Mouse (Mus musculus) E14TG2a.4 (cell line): Measurements from ENCODE around the gene Gm17949.

Experiments
- H3K27me3 ChIP-seq: 2 replicates; pipeline ENCODE4 v1.6.1; 2014; ENCODE audit warnings: low read length, control low read depth; ENCODE audit not compliant: insufficient read depth
- H3K36me3 ChIP-seq: 2 replicates; pipeline ENCODE4 v1.6.1; 2014; ENCODE audit warnings: low read length, control low read depth; ENCODE audit not compliant: insufficient read depth
- H3K4me1 ChIP-seq: replicated peaks from 2 replicates; pipeline ENCODE4 v1.6.1; 2014; ENCODE audit warnings: low read depth, low read length, control low read depth
- H3K4me3 ChIP-seq: replicated peaks from 2 replicates; pipeline ENCODE4 v1.5.1; 2014; ENCODE audit warnings: mild to moderate bottlenecking, low read length
- H3K9me3 ChIP-seq: 2 replicates; pipeline ENCODE4 v1.6.1; 2014; ENCODE audit warnings: low read length, control low read depth
- CTCF ChIP-seq: conservative IDR thresholded peaks from 2 replicates; pipeline ENCODE4 v1.5.1; 2014; ENCODE audit warnings: low read length
- NANOG ChIP-seq: IDR thresholded peaks from 2 replicates; pipeline ENCODE4 v1.6.1; 2014; ENCODE audit warnings: borderline replicate concordance, low read length, mixed read lengths
- POU5F1 ChIP-seq: IDR thresholded peaks from 2 replicates; pipeline ENCODE4 v1.6.1; 2014; ENCODE audit warnings: low read length, borderline replicate concordance

Gene Gm17949

DNA sequence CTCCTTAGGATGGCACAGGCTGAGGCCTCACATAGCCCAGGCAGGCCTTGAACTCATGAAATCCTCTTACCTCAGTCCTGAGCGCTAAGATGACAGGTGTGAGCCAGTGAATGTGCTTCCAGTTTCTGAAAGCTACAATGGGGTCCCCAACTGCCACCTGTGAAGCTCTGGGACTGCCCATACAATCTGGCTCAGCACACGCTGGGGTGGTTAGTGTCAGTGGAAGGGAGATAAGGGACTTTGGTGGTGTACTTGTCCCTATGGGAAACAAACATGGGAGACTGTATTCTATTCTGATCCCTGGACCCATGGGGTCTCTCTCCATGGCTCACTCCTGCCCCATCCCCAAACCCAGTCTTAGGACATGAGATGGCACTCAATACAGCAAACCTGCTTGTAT lies 8.4 kb downstream of the Gm17949 start:
- H3K27me3 ChIP-seq = no peaks in the 10 kb centered on the region
- H3K4me1 ChIP-seq = peaks cover 32% of the 10 kb centered on the region
- TF ChIP-seq CTCF = no peak
- no peak for TF ChIP-seq NANOG
- TF ChIP-seq POU5F1 = no peak
- peaks cover 56% of the 10 kb centered on the region for H3K36me3 ChIP-seq
- H3K9me3 ChIP-seq = no peaks in the 10 kb centered on the region
- H3K4me3 ChIP-seq = no peak overlapping the region

GRCm38 (mm10) chr17:57020960-57021359 lies 9.7 kb downstream of the Gm17949 start:
- no peak for TF ChIP-seq NANOG
- no peak for TF ChIP-seq POU5F1
- TF ChIP-seq CTCF = no peak
- no peaks in the 10 kb centered on the region for H3K27me3 ChIP-seq
- peaks cover 36% of the 10 kb centered on the region for H3K4me1 ChIP-seq
- H3K4me3 ChIP-seq = no peak overlapping the region
- no peaks in the 10 kb centered on the region for H3K9me3 ChIP-seq
- H3K36me3 ChIP-seq = peaks cover 69% of the 10 kb centered on the region

- Histone ChIP-seq H3K36me3 (peaks cover 74% of the 10 kb centered on the region), H3K4me3 (no peak overlapping the region), H3K9me3 (no peaks in the 10 kb centered on the region), H3K4me1 (peaks cover 65% of the 10 kb centered on the region), H3K27me3 (no peaks in the 10 kb centered on the region)
- TF ChIP-seq NANOG = no peak
- TF ChIP-seq POU5F1 = no peak
- no peak for TF ChIP-seq CTCF
Observed at GRCm38 (mm10) chr17:57027471-57027870, 16.2 kb downstream of the Gm17949 start.

GRCm38 (mm10) chr17:57029691-57030090 lies 18.4 kb downstream of the Gm17949 start:
- Histone ChIP-seq H3K4me1 (peaks cover 61% of the 10 kb centered on the region), H3K4me3 (peak overlapping the region; percentile 93), H3K27me3 (0 out of 2 replicates have a peak, but pooled peaks cover 1% of the 10 kb centered on the region), H3K9me3 (no peaks in the 10 kb centered on the region), H3K36me3 (peaks cover 52% of the 10 kb centered on the region)
- no peak for TF ChIP-seq CTCF
- no peak for TF ChIP-seq POU5F1
- no peak for TF ChIP-seq NANOG

GRCm38 (mm10) chr17:57030931-57031660 lies 19.8 kb downstream of the Gm17949 start, which contains the start of gene Khsrp:
TSS of gene Khsrp (minus strand) at chr17:57031522.
- Histone ChIP-seq H3K9me3 (no peaks in the 10 kb centered on the region), H3K4me1 (peaks cover 57% of the 10 kb centered on the region), H3K4me3 (peak within 1 kb of the TSS; percentile 93), H3K36me3 (peaks cover 38% of the 10 kb centered on the region), H3K27me3 (0 out of 2 replicates have a peak, but pooled peaks cover 2% of the 10 kb centered on the region)
- TF ChIP-seq CTCF (no peak), POU5F1 (no peak), NANOG (no peak)

DNA sequence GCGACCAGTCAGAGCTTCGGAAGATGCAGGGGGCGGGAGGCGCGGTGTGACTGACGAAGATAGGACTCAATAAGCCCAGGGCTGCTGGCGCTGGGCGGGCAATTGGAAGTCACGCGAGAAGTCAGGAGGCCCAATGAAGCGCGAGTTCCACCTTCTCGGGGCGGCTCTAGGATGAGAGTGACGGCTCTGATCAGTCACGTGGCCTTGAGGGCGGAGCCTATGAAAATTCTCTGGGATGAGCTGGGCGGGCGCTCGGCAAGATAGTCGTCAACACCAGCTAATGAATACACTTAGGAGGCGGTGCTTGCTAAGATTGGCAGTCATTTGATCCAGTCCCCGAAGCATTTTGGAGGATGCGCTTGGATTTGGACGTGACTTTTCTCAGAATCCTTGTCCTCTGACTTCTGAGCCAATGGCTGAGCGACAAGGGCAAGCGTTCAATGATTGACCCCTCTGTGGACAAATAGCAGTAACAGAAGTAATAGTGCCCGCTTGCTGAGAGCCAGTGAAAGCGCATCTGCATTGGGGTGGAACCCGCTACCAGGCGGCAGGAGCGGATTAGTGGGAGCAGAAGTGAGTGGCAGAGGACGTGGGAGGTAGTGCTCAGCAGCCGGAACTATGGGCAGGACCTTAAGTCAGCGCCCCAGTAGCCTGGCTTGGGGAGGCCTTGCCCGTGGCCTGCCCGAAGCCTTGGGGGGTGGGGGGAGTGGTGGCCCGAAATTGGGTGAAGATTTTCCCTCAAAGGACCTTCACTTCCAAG lies 20.6 kb downstream of the Gm17949 start:
- Histone ChIP-seq H3K27me3 (peaks cover 6% of the 10 kb centered on the region), H3K9me3 (no peaks in the 10 kb centered on the region), H3K4me1 (peaks cover 54% of the 10 kb centered on the region), H3K4me3 (peak overlapping the region; percentile 93), H3K36me3 (peaks cover 30% of the 10 kb centered on the region)
- TF ChIP-seq POU5F1 (no peak), NANOG (peak; percentile 6; the same call in 1 of the 2 replicates)

- TF ChIP-seq CTCF (no peak), NANOG (no peak), POU5F1 (no peak)
- no peaks in the 10 kb centered on the region for H3K9me3 ChIP-seq
- peaks cover 46% of the 10 kb centered on the region for H3K4me1 ChIP-seq
- peak overlapping the region; percentile 90 for H3K4me3 ChIP-seq
- H3K36me3 ChIP-seq = peaks cover 20% of the 10 kb centered on the region
- peaks cover 10% of the 10 kb centered on the region for H3K27me3 ChIP-seq
Observed at GRCm38 (mm10) chr17:57032854-57033253, 21.6 kb downstream of the Gm17949 start.

GRCm38 (mm10) chr17:57038978-57039377 lies 27.7 kb downstream of the Gm17949 start:
- peaks cover 30% of the 10 kb centered on the region for H3K27me3 ChIP-seq
- H3K9me3 ChIP-seq = no peaks in the 10 kb centered on the region
- peaks cover 22% of the 10 kb centered on the region for H3K4me1 ChIP-seq
- no peaks in the 10 kb centered on the region for H3K36me3 ChIP-seq
- peak overlapping the region; percentile 63 for H3K4me3 ChIP-seq
- peak; percentile 83 for TF ChIP-seq CTCF
- TF ChIP-seq POU5F1 = no peak

- TF ChIP-seq CTCF (no peak), NANOG (no peak), POU5F1 (no peak)
- Histone ChIP-seq H3K4me1 (peaks cover 25% of the 10 kb centered on the region), H3K36me3 (no peaks in the 10 kb centered on the region), H3K27me3 (peaks cover 37% of the 10 kb centered on the region), H3K4me3 (no peak within 1 kb of the TSS), H3K9me3 (no peaks in the 10 kb centered on the region)
Observed at GRCm38 (mm10) chr17:57041554-57041953, 30.3 kb downstream of the Gm17949 start, which contains the start of gene Slc25a41. TSS of gene Slc25a41 (minus strand) at chr17:57041654.
